Mouse (Mus musculus) CH12.LX (cell line): ENCODE results near the gene Ttf1. TPM values are rescaled to one million over a fixed set of nuclear protein-coding genes. Genes with fewer than 3 reads are reported as not detected.

Experiments used
- DNase-seq: peaks from one replicate; pipeline ENCODE4 v3.0.0-alpha.2; 2013; ENCODE audit errors: extremely low read depth
- H3K27ac ChIP-seq: 2 replicates; pipeline ENCODE4 v1.5.1; 2012; ENCODE audit warnings: low read depth, mild to moderate bottlenecking, control low read depth, moderate library complexity; ENCODE audit not compliant: insufficient read depth
- H3K27me3 ChIP-seq: replicated peaks from 2 replicates; pipeline ENCODE3; 2012; ENCODE audit warnings: inconsistent platforms
- H3K36me3 ChIP-seq, 2 experiments: replicated peaks in 1 of 2; 2 replicates each; pipeline versions ENCODE3 to v1.6.1; 2012; ENCODE audit warnings: inconsistent platforms in 1 of 2, low read length in 1 of 2, mild to moderate bottlenecking in 1 of 2, mixed read lengths in 1 of 2, moderate library complexity in 1 of 2; ENCODE audit not compliant: control insufficient read depth in 1 of 2, insufficient read depth in 1 of 2
- H3K4me1 ChIP-seq, 2 experiments: 2 replicates each; pipeline ENCODE4 v1.6.1; 2012; ENCODE audit warnings: inconsistent platforms in 1 of 2, moderate library complexity in 1 of 2; ENCODE audit not compliant: insufficient read depth in 2 of 2, control insufficient read depth in 1 of 2
- H3K4me2 ChIP-seq: 2 replicates; pipeline ENCODE4 v1.6.1; 2012; ENCODE audit warnings: low read depth, mild to moderate bottlenecking, control low read depth; ENCODE audit not compliant: poor library complexity, insufficient read depth, severe bottlenecking
- H3K4me3 ChIP-seq, 3 experiments: fragments of 150-350 bp in 1 of 3; sonication (generic) in 1 of 3; replicated peaks in 1 of 3; 2 replicates each; pipeline versions ENCODE3 to v1.5.1; 2011 to 2012; ENCODE audit warnings: low read depth in 2 of 3, low read length in 2 of 3, mild to moderate bottlenecking in 2 of 3, moderate library complexity in 2 of 3, control low read depth in 1 of 3, improper control_type of control experiment in 1 of 3, inconsistent platforms in 1 of 3, mixed read lengths in 1 of 3; ENCODE audit not compliant: poor library complexity in 1 of 3
- H3K79me2 ChIP-seq: replicated peaks from 2 replicates; pipeline ENCODE4 v1.6.1; 2012; ENCODE audit warnings: mild to moderate bottlenecking, moderate library complexity; ENCODE audit not compliant: control insufficient read depth, poor library complexity, insufficient read depth, severe bottlenecking; ENCODE audit errors: extremely low read depth
- H3K9ac ChIP-seq: 2 replicates; pipeline ENCODE4 v1.6.1; 2012; ENCODE audit warnings: low read depth, mild to moderate bottlenecking, control low read depth, moderate library complexity; ENCODE audit not compliant: insufficient read depth
- H3K9me3 ChIP-seq: replicated peaks from 2 replicates; pipeline ENCODE3; 2012; ENCODE audit warnings: low read length, inconsistent platforms, mixed read lengths
- CTCF ChIP-seq, 2 experiments: IDR thresholded peaks in 1 of 2; conservative IDR thresholded peaks in 1 of 2; 2 replicates each; pipeline ENCODE4 v1.5.1; 2011 to 2012; ENCODE audit warnings: low read depth in 2 of 2, low read length in 2 of 2, improper control_type of control experiment in 1 of 2, inconsistent platforms in 1 of 2, mild to moderate bottlenecking in 1 of 2, moderate library complexity in 1 of 2
- EP300 ChIP-seq: IDR thresholded peaks from 2 replicates; pipeline ENCODE4 v1.6.1; 2011; ENCODE audit warnings: low read length, improper control_type of control experiment
- ETS1 ChIP-seq: conservative IDR thresholded peaks from 2 replicates; pipeline ENCODE4 v1.6.1; 2012; ENCODE audit warnings: low read depth, mild to moderate bottlenecking, inconsistent platforms, low read length, improper control_type of control experiment, moderate library complexity
- GABPA ChIP-seq: IDR thresholded peaks from 2 replicates; pipeline ENCODE4 v1.6.1; 2012; ENCODE audit warnings: low read depth, low read length, improper control_type of control experiment, inconsistent platforms; ENCODE audit not compliant: insufficient replicate concordance
- IRF4 ChIP-seq: IDR thresholded peaks from 2 replicates; pipeline ENCODE4 v1.6.1; 2014; ENCODE audit warnings: low read depth, mild to moderate bottlenecking, inconsistent platforms, low read length, improper control_type of control experiment
- KAT2A ChIP-seq: IDR thresholded peaks from 2 replicates; pipeline ENCODE4 v1.6.1; 2012; ENCODE audit warnings: low read length, improper control_type of control experiment, inconsistent platforms; ENCODE audit not compliant: insufficient replicate concordance
- MAFK ChIP-seq: IDR thresholded peaks from 2 replicates; pipeline ENCODE4 v1.6.1; 2011; ENCODE audit warnings: low read length, improper control_type of control experiment; ENCODE audit not compliant: insufficient replicate concordance
- MAZ ChIP-seq: IDR thresholded peaks from 2 replicates; pipeline ENCODE4 v1.6.1; 2012; ENCODE audit warnings: low read depth, mild to moderate bottlenecking, inconsistent platforms, low read length, improper control_type of control experiment, moderate library complexity
- NRF1 ChIP-seq: IDR thresholded peaks from 2 replicates; pipeline ENCODE4 v1.6.1; 2014; ENCODE audit warnings: low read depth, mild to moderate bottlenecking, inconsistent platforms, low read length, improper control_type of control experiment, moderate library complexity
- PAX5 ChIP-seq: IDR thresholded peaks from 2 replicates; pipeline ENCODE4 v1.6.1; 2012; ENCODE audit warnings: low read length, inconsistent platforms, mixed read lengths
- POLR2A ChIP-seq: IDR thresholded peaks from 2 replicates; pipeline ENCODE4 v1.6.1; 2011; ENCODE audit warnings: low read depth, mild to moderate bottlenecking, improper control_type of control experiment, low read length
- POLR2AphosphoS2 ChIP-seq: IDR thresholded peaks from 2 replicates; pipeline ENCODE4 v1.6.1; 2011; ENCODE audit warnings: low read depth, low read length, improper control_type of control experiment
- RAD21 ChIP-seq: IDR thresholded peaks from 2 replicates; pipeline ENCODE4 v1.6.1; 2011; ENCODE audit warnings: low read depth, mild to moderate bottlenecking, low read length, improper control_type of control experiment, moderate library complexity
- RCOR1 ChIP-seq: conservative IDR thresholded peaks from 2 replicates; pipeline ENCODE4 v1.6.1; 2012; ENCODE audit warnings: low read depth, mild to moderate bottlenecking, inconsistent platforms, low read length, improper control_type of control experiment
- SIN3A ChIP-seq: IDR thresholded peaks from 2 replicates; pipeline ENCODE4 v1.6.1; 2012; ENCODE audit warnings: low read length, improper control_type of control experiment, inconsistent platforms
- SMC3 ChIP-seq: IDR thresholded peaks from 2 replicates; pipeline ENCODE4 v1.6.1; 2011; ENCODE audit warnings: low read depth, low read length, improper control_type of control experiment
- USF1 ChIP-seq: IDR thresholded peaks from 2 replicates; pipeline ENCODE4 v1.6.1; 2014; ENCODE audit warnings: low read depth, mild to moderate bottlenecking, inconsistent platforms, low read length, improper control_type of control experiment
- ZC3H11A ChIP-seq: IDR thresholded peaks from 2 replicates; pipeline ENCODE4 v1.6.1; 2012; ENCODE audit warnings: low read depth, mild to moderate bottlenecking, inconsistent platforms, low read length, improper control_type of control experiment
- ZKSCAN1 ChIP-seq: IDR thresholded peaks from 2 replicates; pipeline ENCODE4 v1.6.1; 2012; ENCODE audit warnings: low read depth, inconsistent platforms, low read length, improper control_type of control experiment, borderline replicate concordance
- ZNF384 ChIP-seq: IDR thresholded peaks from 2 replicates; pipeline ENCODE4 v1.6.1; 2012; ENCODE audit warnings: low read depth, low read length, improper control_type of control experiment, inconsistent platforms
- dilution Hi-C: fragments of 300-500 bp; cut with MboI; formaldehyde crosslinking; loops from 2 replicates; pipeline ENCODE4 v1.14.3; 2020; ENCODE audit warnings: low sequenced_read_pairs; ENCODE audit not compliant: extremely low pct_unique_long_range_greater_than_20kb, extremely low pct_ligation_motif_present
- in situ Hi-C: fragments of 300-500 bp; cut with MboI; formaldehyde crosslinking; loops from 3 replicates; pipeline ENCODE4 v1.14.3; 2019; ENCODE audit warnings: low sequenced_read_pairs, low pct_ligation_motif_present, low pct_unique_long_range_greater_than_20kb, mixed read lengths
- polyA plus RNA-seq: library from polyadenylated mRNA; unstranded; fragments of >175 nt; gene quantifications from 2 replicates; pipeline ENCODE4 v1.2.1, GENCODE M21; 2012; ENCODE audit warnings: low read depth; ENCODE audit not compliant: insufficient read length
- total RNA-seq, 2 experiments: library from RNA; depleted of rRNA; stranded (reverse); fragments of 300-350 nt in 1 of 2; fragments of >200 nt in 1 of 2; gene quantifications; 2 replicates each; pipeline ENCODE4 v1.2.3; 2012 to 2014

Ttf1 gene
- total and polyA plus RNA-seq, 3 experiments = 9.5 to 11.7 (median 10.9) TPM

- Histone ChIP-seq H3K4me2 (no peak overlapping the region), H3K9ac (no peak overlapping the region), H3K27ac (no peak overlapping the region), H3K4me3 (no peak overlapping the region), H3K36me3 (no peaks in the 10 kb centered on the region), H3K4me1 (peaks cover 0 to 9% of the 10 kb centered on the region in 2 experiments; a peak in 1 of 4 replicates), H3K79me2 (no peaks in the 10 kb centered on the region), H3K27me3 (peaks cover 46% of the 10 kb centered on the region), H3K9me3 (no peaks in the 10 kb centered on the region)
- in situ Hi-C loops (no loop called here), dilution Hi-C loops (no loop called here)
- TF ChIP-seq USF1 (no peak), POLR2A (no peak), ETS1 (no peak), POLR2AphosphoS2 (no peak), SMC3 (no peak), MAFK (no peak), ZNF384 (no peak), CTCF (conservative IDR thresholded peaks at IDR 0.05 in 1 of 2, IDR thresholded peaks at IDR 0.05 in 1 of 2; ENCODE audit: low read depth in 2 of 2, low read length in 2 of 2) (no peak), EP300 (no peak), IRF4 (no peak), MAZ (no peak), RAD21 (no peak), KAT2A (no peak), SIN3A (no peak), GABPA (no peak), PAX5 (no peak)
- no peak for DNase-seq
Observed at GRCm38 (mm10) chr2:29034542-29035475, 25.3 kb upstream of the Ttf1 start.

DNA sequence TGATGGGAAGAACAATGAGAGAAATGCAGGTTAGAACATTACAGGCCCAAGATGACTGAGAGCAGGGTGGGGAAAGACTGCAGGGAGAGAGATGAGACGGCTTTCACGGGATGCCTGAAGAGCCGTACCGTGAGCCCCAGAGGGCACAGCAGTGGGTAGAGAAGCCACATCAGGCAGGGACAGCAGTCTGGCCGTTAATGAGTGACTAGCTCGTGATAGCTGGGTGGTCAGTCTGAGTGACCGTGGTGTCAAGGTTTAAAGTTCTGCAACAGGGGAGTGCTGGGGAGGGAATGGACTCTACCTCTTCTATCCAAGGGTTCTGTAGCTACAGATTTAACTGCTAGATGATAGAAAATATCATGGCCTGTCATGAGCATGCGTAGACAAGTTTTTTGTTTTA, 24.4 kb upstream of the Ttf1 start:
- Histone ChIP-seq H3K9ac (no peak overlapping the region), H3K4me2 (no peak overlapping the region), H3K36me3 (no peaks in the 10 kb centered on the region), H3K27ac (no peak overlapping the region), H3K79me2 (no peaks in the 10 kb centered on the region), H3K4me3 (no peak overlapping the region), H3K9me3 (no peaks in the 10 kb centered on the region), H3K4me1 (peaks cover 0 to 9% of the 10 kb centered on the region in 2 experiments; a peak in 1 of 4 replicates), H3K27me3 (peaks cover 44% of the 10 kb centered on the region)
- in situ Hi-C loops = no loop called here
- no peak for DNase-seq
- TF ChIP-seq CTCF (conservative IDR thresholded peaks at IDR 0.05 in 1 of 2, IDR thresholded peaks at IDR 0.05 in 1 of 2; ENCODE audit: low read depth in 2 of 2, low read length in 2 of 2) = no peak
- no peak for TF ChIP-seq MAZ
- TF ChIP-seq MAFK = no peak
- TF ChIP-seq POLR2AphosphoS2 = no peak
- no peak for TF ChIP-seq ZC3H11A
- TF ChIP-seq ZKSCAN1 = no peak
- TF ChIP-seq PAX5 = no peak
- no peak for TF ChIP-seq RCOR1
- no peak for TF ChIP-seq NRF1
- TF ChIP-seq SMC3 = no peak
- dilution Hi-C loops = no loop called here
